Mouse (Mus musculus) olfactory bulb, adult 2 months (tissue): ENCODE measurements around the gene Zbtb1.

Experiments
- CTCF ChIP-seq: fragments of 200-500 bp; IDR thresholded peaks from 2 replicates; pipeline ENCODE4 v1.5.1; 2012; ENCODE audit warnings: low read depth, mild to moderate bottlenecking, low read length, moderate library complexity; ENCODE audit not compliant: insufficient read depth
- POLR2A ChIP-seq: fragments of 200-500 bp; IDR thresholded peaks from 2 replicates; pipeline ENCODE4 v1.6.1; 2012; ENCODE audit warnings: mild to moderate bottlenecking, low read depth, low read length, moderate library complexity; ENCODE audit not compliant: insufficient read depth

GRCm38 (mm10) chr12:76345759-76346455, 24.2 kb upstream of the Zbtb1 start:
- no peak for TF ChIP-seq POLR2A
- no peak for TF ChIP-seq CTCF
